Mouse (Mus musculus) lung, postnatal 25 days (tissue): ENCODE measurements around the gene Pls3.
"Not testable (repeated sequence)": the region's sequence is repeated elsewhere in the genome, so short reads cannot be mapped to it uniquely, and the experiment has no call there.

ENCODE experiments used
- DNase-seq: peaks from one replicate; pipeline ENCODE4 v3.0.0; 2022; ENCODE audit warnings: low spot score

Pls3 gene

GRCm38 (mm10) chrX:75777461-75777860 is 97.5 kb downstream of the Pls3 start:
- DNase-seq = no peak

- no peak for DNase-seq
These were observed 110.1 kb downstream of the Pls3 start for GRCm38 (mm10) chrX:75764794-75765328.

DNA sequence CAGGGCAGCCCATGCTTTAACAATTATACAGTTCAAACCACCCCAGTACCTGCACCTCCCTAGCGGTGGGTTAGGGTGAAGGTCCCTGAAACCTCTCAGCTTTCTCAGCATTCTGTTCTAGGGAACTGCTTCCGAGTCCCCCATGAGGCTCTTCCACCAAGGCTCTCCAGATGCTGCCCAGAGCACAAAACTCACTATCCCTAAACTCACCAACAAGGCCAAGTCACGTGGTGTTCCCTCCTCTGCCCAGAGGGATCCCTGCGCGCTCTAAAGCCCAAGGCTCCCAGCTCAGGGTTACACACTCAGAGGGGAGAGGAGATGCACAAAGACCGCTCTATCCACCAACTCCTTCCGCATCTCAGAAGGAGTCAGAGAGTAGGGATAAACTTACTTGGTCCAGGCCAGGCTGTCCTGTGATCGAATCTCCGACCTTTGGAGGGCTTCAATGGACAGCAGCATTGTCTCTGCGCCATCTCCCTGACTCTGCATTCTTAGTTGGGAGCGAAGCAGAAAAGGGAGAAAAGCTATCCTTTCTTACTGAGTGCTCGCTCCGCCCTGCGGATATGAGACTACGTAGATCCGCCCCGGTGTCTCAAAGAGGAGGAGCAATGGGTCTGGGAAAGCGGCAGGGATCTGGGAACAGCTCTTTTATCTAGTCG is 110.7 kb downstream of the Pls3 start:
- DNase-seq = peak; percentile 45

DNA sequence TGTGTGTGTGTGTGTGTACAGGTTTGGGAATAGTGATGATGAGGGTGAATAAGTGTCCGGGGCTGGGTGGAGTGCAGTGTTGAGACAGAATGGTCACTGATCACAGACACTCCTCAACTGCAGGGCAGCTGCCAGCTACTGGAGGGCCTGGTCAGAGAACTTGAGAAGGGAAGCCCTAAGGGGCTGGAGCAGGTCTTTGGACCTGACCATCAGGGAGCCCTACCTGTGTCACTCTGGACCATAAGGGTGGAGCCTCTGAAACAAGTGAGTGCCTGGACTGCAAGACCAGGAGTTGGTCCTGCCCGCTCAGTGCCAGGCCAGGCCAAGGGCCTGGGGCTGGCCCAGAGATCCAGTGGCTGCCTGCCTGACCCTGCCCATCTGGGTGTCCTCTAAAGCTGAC is 115.5 kb downstream of the Pls3 start:
- not testable (repeated sequence) for DNase-seq

- peak; percentile 74 for DNase-seq
These were observed 115.9 kb downstream of the Pls3 start for GRCm38 (mm10) chrX:75759036-75759435.

- DNase-seq = peak; percentile 65
These were observed 117.0 kb downstream of the Pls3 start for GRCm38 (mm10) chrX:75757966-75758365.

DNA sequence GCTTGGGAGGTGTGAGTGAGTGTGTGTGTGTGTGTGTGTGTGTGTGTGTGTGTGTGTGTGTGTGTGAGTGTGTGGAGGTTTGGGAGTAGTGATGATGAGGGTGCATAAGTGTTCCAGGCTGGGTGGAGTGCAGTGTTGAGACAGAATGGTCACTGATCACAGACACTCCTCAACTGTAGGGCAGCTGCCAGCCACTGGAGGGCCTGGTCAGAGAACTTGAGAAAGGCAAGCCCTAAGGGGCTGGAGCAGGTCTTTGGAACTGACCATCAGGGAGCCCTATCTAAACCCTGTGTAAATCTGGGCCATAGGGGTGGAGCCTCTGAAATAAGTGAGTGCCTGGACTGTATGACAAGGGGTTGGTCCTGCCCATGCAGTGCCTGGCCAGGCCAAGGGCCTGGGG is 120.5 kb downstream of the Pls3 start:
- not testable (repeated sequence) for DNase-seq

DNA sequence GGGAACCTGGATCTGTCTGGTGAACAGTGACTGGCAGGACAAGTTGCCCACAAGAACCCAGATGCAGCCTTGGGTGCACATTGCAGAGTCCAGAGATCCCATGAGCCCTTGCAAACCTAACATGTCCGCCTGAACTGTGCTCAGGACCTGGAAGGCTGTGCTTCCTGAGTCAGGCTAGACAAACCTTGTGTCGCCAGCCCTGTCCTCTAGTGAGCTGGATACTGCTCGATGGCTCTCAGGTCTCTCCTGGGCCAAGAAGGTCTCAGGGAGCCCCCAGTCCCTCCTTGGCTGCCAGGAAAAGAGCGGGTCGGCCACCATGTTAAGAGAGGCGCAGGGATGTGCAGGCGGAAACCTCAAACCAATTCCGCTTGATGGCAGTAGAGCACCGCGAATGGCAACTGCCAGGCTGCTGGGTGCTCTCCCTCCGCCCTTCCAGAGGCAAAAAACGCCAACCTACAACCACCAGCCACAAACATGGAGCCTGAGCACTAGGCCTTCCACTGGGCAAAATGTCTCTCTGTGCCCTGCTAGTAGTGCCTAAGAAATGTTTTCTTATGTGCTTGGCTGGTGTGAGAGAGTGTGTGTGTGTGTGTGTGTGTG is 124.8 kb downstream of the Pls3 start:
- peak; percentile 55 for DNase-seq

GRCm38 (mm10) chrX:75749312-75749711 is 125.7 kb downstream of the Pls3 start:
- peak; percentile 74 for DNase-seq

DNA sequence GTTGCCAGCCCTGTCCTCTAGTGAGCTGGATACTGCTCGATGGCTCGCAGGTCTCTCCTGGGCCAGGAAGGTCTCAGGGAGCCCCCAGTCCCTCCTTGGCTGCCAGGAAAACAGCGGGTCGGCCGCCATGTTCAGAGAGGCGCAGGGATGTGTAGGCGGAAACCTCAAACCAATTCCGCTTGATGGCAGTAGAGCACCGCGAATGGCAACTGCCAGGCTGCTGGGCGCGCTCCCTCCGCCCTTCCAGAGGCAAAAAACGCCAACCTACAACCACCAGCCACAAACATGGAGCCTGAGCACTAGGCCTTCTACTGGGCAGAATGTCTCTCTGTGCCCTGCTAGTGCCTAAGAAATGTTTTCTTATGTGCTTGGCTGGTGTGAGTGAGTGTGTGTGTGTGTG is 130.5 kb downstream of the Pls3 start:
- peak; percentile 79 for DNase-seq

GRCm38 (mm10) chrX:75739464-75739863 is 135.5 kb downstream of the Pls3 start:
- not testable (repeated sequence) for DNase-seq
